Mouse (Mus musculus) liver, embryonic 15.5 days (tissue): ENCODE measurements around the gene Maml3. TPM values are rescaled to one million over a fixed set of nuclear protein-coding genes. Genes with fewer than 3 reads are reported as not detected.

Source experiments
- ATAC-seq: fragments of 200-750 bp; cut with Nextera tagmentation; 2 replicates; pipeline ENCODE4 v1.8.0; 2017; ENCODE audit warnings: moderate number of reproducible peaks, mild to moderate bottlenecking, moderate library complexity; ENCODE audit not compliant: insufficient read depth
- H3K27ac ChIP-seq: fragments of 300-500 bp; sonication (generic); replicated peaks from 2 replicates; pipeline ENCODE4 v1.5.1; 2015; ENCODE audit warnings: mild to moderate bottlenecking, inconsistent platforms
- H3K27me3 ChIP-seq: fragments of 300-500 bp; sonication (generic); 2 replicates; pipeline ENCODE4 v1.6.1; 2015; ENCODE audit warnings: mild to moderate bottlenecking, inconsistent platforms
- H3K36me3 ChIP-seq: fragments of 300-500 bp; sonication (generic); replicated peaks from 2 replicates; pipeline ENCODE4 v1.6.1; 2015; ENCODE audit warnings: moderate library complexity, mild to moderate bottlenecking, inconsistent platforms
- H3K4me1 ChIP-seq: fragments of 300-500 bp; sonication (generic); replicated peaks from 2 replicates; pipeline ENCODE4 v1.6.1; 2015; ENCODE audit warnings: inconsistent platforms
- H3K4me2 ChIP-seq: fragments of 300-500 bp; sonication (generic); 2 replicates; pipeline ENCODE4 v1.6.1; 2015; ENCODE audit warnings: moderate library complexity, mild to moderate bottlenecking, inconsistent platforms
- H3K4me3 ChIP-seq: fragments of 300-500 bp; sonication (generic); replicated peaks from 2 replicates; pipeline ENCODE4 v1.5.1; 2015; ENCODE audit warnings: mild to moderate bottlenecking, inconsistent platforms
- H3K9ac ChIP-seq: fragments of 300-500 bp; sonication (generic); 2 replicates; pipeline ENCODE4 v1.6.1; 2015; ENCODE audit warnings: moderate library complexity, mild to moderate bottlenecking, inconsistent platforms
- H3K9me3 ChIP-seq: fragments of 300-500 bp; sonication (generic); replicated peaks from 2 replicates; pipeline ENCODE4 v1.6.1; 2016; ENCODE audit warnings: inconsistent platforms
- WGBS: fragments of 180-500 bp; shearing (Covaris S2); methylation state at CpG from one replicate; pipeline ENCODE4 v1.1.7; 2015; ENCODE audit warnings: mixed read lengths; ENCODE audit not compliant: insufficient replicate concordance; 5-methylcytosine and 5-hydroxymethylcytosine counted together
- polyA plus RNA-seq: library from polyadenylated mRNA; unstranded; fragments of >200 nt; fragmentation: Nextera tagmentation; extraction: Ambion mirVana; gene quantifications from 2 replicates; pipeline ENCODE4 v1.2.1, GENCODE M21; 2015

Gene Maml3
- polyA plus RNA-seq, 1 experiment from 2014 or later, result 0.73 TPM

DNA sequence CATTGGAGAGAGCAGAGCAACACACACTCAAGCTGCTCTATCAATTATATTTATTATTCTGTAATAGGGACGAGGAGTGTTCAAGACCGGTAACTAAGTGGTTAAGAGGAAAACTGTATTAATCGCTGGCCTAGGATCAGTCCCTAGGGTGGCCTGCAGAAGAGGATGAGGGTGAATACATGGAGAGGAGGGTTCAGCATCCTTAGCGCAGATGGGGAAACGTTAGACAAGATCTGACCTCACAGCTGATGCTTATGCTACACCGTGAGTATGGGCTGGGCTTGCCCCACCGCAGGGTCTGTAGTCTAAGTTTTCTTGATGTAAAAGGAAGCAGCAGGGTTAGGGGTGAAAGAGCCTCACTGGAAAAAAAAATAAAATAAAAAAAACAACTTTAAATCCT, 285.8 kb downstream of the Maml3 start:
- no peaks in the 10 kb centered on the region for H3K36me3 ChIP-seq
- H3K4me1 ChIP-seq, result peaks cover 5% of the 10 kb centered on the region
- 78% methylated on average over 7 of the region's 7 CpGs for WGBS
- no peak overlapping the region for H3K27ac ChIP-seq
- H3K4me3 ChIP-seq, result no peak overlapping the region
- ATAC-seq, result no peak
- no peaks in the 10 kb centered on the region for H3K9me3 ChIP-seq
- H3K4me2 ChIP-seq, result no peak overlapping the region
- no peaks in the 10 kb centered on the region for H3K27me3 ChIP-seq
- H3K9ac ChIP-seq, result no peak overlapping the region

DNA sequence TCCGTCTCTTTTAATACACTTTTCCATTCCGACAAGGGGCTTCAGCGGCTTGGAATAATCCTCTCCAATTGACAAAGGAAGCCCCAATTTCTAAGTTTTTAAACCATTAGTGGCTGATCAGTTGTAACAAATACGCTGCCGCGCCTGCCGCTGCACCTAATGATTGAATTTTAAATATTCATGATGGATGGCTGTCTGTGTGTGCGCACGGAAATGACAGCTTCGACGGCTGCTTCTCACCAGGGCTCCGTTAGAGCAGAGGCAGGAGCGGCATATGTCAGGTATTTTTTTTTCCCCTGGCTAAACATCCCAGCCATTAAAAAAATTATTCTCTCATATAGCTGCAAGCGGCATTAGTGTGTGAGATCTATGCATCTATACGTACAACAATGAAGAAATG, 287.0 kb downstream of the Maml3 start:
- WGBS, result 85% methylated on average over 15 of the region's 15 CpGs
- no peak overlapping the region for H3K27ac ChIP-seq
- H3K36me3 ChIP-seq, result no peaks in the 10 kb centered on the region
- peaks cover 17% of the 10 kb centered on the region for H3K4me1 ChIP-seq
- no peak overlapping the region for H3K4me2 ChIP-seq
- no peaks in the 10 kb centered on the region for H3K27me3 ChIP-seq
- no peak overlapping the region for H3K9ac ChIP-seq
- no peak for ATAC-seq
- H3K4me3 ChIP-seq, result no peak overlapping the region
- H3K9me3 ChIP-seq, result no peaks in the 10 kb centered on the region

DNA sequence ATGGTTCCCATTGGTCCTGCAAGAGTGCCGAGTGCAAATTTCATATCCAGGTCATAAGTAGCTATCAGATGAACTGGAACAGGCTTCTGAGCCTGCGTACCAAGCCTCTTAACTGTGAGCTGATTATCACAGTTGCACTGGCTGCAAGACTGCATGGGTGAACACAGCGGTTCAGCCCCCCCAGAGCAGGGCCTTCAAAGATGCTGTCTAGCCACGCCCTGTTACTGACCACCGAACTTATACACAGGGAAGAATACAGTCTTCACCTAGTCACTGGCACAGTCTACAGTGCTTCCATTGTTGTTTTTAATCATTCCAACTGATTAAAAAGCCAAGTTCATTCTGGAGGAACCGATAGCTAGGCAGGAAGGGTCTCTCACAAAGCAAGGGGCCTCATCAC, 287.5 kb downstream of the Maml3 start:
- H3K27me3 ChIP-seq, result no peaks in the 10 kb centered on the region
- H3K4me2 ChIP-seq, result no peak overlapping the region
- no peak overlapping the region for H3K4me3 ChIP-seq
- H3K27ac ChIP-seq, result no peak overlapping the region
- H3K9me3 ChIP-seq, result no peaks in the 10 kb centered on the region
- ATAC-seq, result no peak
- 72% methylated on average over 6 of the region's 6 CpGs for WGBS
- H3K9ac ChIP-seq, result no peak overlapping the region
- H3K4me1 ChIP-seq, result peaks cover 19% of the 10 kb centered on the region
- H3K36me3 ChIP-seq, result no peaks in the 10 kb centered on the region

DNA sequence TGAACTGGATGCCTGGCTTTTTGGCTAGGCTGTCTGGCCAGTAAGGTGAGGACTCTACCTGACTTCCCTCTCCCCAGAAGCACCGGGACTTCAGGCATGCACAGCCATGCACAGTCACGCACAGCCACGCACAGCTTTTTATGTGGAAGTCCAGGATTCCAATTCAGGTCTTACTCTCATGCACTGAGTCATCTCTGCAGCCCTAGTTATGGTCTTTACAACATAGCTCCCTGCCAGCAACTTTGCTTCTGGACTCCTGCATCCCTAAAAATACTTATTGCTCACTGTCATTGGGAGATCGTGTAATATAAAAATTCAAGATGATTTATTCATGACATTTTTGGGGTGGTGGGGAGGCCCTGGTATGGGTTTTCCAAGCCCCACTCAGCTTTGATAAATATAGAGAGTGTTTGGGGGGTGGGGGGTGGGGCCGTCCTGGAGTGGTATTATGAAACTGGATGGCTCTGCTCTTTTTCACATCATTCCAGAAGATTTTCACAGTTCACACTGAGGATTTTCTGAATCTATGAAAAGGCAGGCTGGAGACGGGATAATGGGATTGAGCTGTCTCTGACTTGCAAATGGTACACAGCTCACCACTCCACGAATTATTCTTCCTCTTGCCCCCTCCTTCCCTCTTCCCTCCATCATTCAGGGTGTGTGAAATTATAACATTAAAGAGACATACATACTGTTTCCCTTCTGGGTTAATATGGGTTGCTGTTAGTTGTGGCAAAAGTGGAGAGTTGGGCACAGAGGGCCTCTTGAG, 288.2 kb downstream of the Maml3 start:
- 71% methylated on average over 7 of the region's 7 CpGs for WGBS

DNA sequence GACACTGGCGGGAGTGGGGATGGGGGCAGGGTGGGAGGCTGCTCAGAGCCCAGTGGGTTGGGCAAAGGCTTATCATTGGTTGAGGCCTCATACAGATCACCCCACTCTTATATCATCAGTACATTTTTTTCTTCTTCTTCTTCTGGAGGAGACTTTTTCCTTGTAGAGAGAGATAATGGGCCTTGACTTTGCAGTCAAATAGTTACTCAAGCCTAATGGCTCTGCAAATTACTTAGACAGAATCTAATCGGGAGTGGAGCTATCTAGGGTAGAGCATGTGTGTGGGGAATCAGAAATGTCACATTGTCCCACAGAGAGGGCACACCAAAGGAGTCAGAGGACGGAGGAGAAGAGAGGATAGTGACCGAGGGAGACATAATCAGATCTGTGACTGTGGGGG, 290.8 kb downstream of the Maml3 start:
- Histone ChIP-seq H3K27me3 (no peaks in the 10 kb centered on the region), H3K27ac (peak overlapping the region; percentile 31; the same call in 1 of the 2 replicates), H3K4me2 (no peak overlapping the region), H3K4me1 (peaks cover 24% of the 10 kb centered on the region), H3K4me3 (no peak overlapping the region), H3K9ac (no peak overlapping the region), H3K36me3 (no peaks in the 10 kb centered on the region), H3K9me3 (no peaks in the 10 kb centered on the region)
- 26% methylated on average over 4 of the region's 4 CpGs for WGBS
- peak; percentile 77 for ATAC-seq

More for the DNA sequence above, 288.2 kb downstream of the Maml3 start:
- H3K4me1 ChIP-seq, result peaks cover 19% of the 10 kb centered on the region
- no peak overlapping the region for H3K9ac ChIP-seq
- no peaks in the 10 kb centered on the region for H3K27me3 ChIP-seq
- no peak overlapping the region for H3K4me3 ChIP-seq
- H3K4me2 ChIP-seq, result no peak overlapping the region
- no peaks in the 10 kb centered on the region for H3K36me3 ChIP-seq
- no peaks in the 10 kb centered on the region for H3K9me3 ChIP-seq
- H3K27ac ChIP-seq, result no peak overlapping the region
- ATAC-seq, result no peak

DNA sequence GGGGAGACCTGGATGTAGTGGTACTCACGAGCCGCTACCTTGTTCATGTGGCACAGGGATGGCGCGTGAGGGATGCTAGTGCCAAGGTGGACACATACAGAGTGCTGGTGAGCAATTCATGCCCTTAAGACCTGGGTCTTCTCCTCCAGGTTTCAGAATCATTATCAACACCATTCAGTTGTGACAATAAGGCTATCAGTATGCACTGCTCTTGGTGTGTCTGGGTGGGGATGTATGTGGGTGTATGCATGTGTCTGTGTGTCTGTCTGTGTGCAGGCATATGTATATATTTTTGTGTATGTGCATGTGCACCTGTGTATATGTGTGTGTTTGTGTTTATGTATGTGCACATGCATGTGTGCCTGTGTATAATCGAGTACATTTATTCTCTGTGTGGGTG, 291.7 kb downstream of the Maml3 start:
- Histone ChIP-seq H3K4me1 (peaks cover 24% of the 10 kb centered on the region), H3K27me3 (no peaks in the 10 kb centered on the region), H3K36me3 (no peaks in the 10 kb centered on the region), H3K4me3 (no peak overlapping the region), H3K9me3 (no peaks in the 10 kb centered on the region), H3K4me2 (no peak overlapping the region), H3K27ac (no peak overlapping the region), H3K9ac (no peak overlapping the region)
- ATAC-seq, result 0 out of 2 replicates have a peak, but pooled peaks have one; percentile 19
- WGBS, result 81% methylated on average over 5 of the region's 5 CpGs

DNA sequence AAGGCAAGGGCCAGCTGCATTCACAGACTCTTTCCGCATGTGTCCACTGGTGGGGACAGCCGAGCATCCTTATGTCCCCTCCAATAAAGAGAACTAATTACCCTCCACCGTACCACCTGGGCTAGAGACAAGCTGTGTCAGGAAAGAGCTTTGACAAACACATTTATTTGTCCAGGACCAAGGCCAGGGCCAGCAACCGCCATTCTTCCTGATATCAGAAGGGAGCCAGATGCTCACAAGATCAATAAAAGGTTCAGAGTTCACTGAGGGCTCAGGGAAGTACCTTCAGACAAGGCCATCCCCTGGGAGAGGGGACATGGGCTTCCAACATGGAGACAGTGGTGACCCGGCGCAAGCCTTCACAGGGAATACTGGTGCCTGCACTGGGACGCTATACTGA, 294.1 kb downstream of the Maml3 start:
- Histone ChIP-seq H3K36me3 (no peaks in the 10 kb centered on the region), H3K4me3 (no peak overlapping the region), H3K27ac (no peak overlapping the region), H3K9ac (no peak overlapping the region), H3K27me3 (no peaks in the 10 kb centered on the region), H3K4me2 (no peak overlapping the region), H3K4me1 (peaks cover 24% of the 10 kb centered on the region), H3K9me3 (no peaks in the 10 kb centered on the region)
- WGBS, result 69% methylated on average over 7 of the region's 7 CpGs
- no peak for ATAC-seq

DNA sequence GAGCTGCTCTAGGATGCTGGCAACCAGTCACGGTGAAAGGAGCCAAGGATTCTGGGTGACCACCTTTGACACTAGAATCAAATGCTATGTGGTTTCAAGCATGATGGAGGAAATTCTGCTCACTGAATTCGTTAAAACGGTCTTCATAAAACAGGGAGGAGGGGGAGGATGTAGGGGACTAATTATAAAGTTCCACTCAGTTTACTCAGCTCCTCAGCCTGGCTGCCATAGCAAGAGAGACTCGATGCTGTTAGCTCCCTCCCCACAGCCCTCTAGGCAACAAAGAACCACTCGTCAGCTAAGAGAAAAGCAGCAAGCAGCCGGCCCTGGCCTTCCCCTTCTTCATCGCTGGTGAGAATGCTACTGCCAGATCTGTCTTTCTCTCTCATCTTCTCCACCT, 295.1 kb downstream of the Maml3 start:
- ATAC-seq, result no peak
- H3K4me1 ChIP-seq, result peaks cover 24% of the 10 kb centered on the region
- 63% methylated on average over 7 of the region's 7 CpGs for WGBS

DNA sequence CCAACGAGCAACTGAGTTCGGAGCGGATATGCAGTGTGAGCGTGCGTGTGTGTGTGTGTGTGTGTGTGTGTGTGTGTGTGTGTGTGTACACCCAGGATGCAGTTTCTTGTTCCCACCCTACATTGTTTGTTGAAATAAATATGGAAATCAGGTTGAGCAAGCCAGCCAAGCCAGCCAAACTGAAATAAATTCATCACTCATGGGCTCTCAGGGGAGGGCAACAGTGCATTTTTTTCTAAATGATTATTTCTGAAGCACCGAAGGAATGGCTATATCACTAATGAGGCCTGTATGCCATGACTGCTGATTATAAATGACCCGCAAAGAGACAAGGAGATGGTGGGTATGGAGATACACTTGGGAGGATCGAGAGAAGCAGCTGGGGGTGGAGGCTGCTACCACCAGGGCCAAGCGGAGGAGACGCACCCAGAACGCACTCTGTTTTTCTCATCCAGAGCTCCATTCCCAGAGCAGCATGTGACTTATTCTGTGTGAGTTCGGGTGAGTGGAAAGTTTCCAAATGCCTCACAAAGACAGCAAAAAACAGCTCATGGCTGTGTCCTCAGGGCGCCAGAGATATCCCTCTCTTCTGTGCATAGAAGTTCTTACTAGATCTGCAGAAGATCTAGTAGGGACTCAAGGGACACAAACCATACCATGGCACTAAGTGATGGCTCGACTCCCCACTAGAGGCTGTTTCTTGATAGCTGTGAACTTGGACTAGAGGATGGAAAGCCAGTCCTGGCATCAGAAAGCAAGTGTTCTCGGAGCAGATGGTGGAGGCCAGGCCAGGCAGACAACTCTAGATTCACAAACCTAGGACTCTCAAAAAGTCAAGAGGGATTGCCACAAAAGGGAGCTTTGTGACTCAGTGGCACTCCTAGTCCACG, 296.6 kb downstream of the Maml3 start:
- H3K4me1 ChIP-seq, result peaks cover 10% of the 10 kb centered on the region; the same call in 1 of the 2 replicates
- no peak overlapping the region for H3K4me2 ChIP-seq
- no peaks in the 10 kb centered on the region for H3K36me3 ChIP-seq
- no peaks in the 10 kb centered on the region for H3K27me3 ChIP-seq
- 76% methylated on average over 16 of the region's 16 CpGs for WGBS
- H3K9ac ChIP-seq, result no peak overlapping the region
- H3K4me3 ChIP-seq, result no peak overlapping the region
- H3K9me3 ChIP-seq, result no peaks in the 10 kb centered on the region
- H3K27ac ChIP-seq, result no peak overlapping the region
- ATAC-seq, result no peak

More for the DNA sequence above, 295.1 kb downstream of the Maml3 start:
- Histone ChIP-seq H3K4me3 (no peak overlapping the region), H3K27ac (no peak overlapping the region), H3K4me2 (no peak overlapping the region), H3K27me3 (no peaks in the 10 kb centered on the region), H3K9me3 (no peaks in the 10 kb centered on the region), H3K9ac (no peak overlapping the region), H3K36me3 (no peaks in the 10 kb centered on the region)

DNA sequence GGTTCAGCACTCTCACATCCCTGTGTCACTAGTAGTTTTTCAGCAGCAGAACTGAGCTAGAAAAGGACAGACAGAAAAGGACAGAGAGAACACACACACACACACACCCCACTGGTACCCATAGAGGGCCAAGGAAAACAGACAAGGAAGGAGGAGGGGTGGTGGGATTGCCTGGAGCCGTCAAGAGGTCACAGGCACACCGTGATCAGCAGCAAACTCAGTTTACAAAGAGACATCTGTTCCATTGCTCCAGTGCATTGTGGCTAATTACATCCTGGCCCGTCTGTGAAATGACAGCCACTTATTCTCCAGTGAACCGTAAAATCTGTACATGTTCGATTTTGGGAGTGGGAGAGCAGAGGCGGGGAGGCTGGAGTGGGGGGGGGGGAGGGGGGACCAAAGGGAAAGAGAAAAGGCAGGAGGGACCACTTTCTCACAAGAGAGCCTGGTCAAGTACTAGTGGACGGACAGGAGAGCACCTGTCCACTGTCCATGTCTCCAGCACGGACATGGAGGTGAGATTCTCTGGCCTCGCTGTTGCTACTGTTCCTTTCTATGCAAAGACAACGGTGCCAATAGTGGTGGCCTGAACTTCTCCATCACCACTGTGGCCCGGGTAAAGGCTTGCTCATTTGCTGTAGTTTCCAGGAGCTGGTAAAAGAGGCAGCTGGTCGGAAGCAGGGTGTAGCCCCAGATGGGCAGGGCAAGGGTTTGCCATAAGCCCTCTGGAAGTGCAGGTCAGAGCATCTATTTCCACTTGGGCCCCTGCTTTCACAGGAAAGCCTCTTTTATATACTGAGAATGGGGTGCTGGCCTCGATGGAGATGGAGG, 299.2 kb downstream of the Maml3 start:
- ATAC-seq, result no peak
- Histone ChIP-seq H3K4me3 (no peak overlapping the region), H3K4me2 (no peak overlapping the region), H3K27me3 (no peaks in the 10 kb centered on the region), H3K4me1 (0 out of 2 replicates have a peak, but pooled peaks cover 2% of the 10 kb centered on the region), H3K9me3 (no peaks in the 10 kb centered on the region), H3K9ac (no peak overlapping the region), H3K27ac (no peak overlapping the region), H3K36me3 (no peaks in the 10 kb centered on the region)
- whole genome bisulfite sequencing, result 62% methylated on average over 13 of the region's 13 CpGs

DNA sequence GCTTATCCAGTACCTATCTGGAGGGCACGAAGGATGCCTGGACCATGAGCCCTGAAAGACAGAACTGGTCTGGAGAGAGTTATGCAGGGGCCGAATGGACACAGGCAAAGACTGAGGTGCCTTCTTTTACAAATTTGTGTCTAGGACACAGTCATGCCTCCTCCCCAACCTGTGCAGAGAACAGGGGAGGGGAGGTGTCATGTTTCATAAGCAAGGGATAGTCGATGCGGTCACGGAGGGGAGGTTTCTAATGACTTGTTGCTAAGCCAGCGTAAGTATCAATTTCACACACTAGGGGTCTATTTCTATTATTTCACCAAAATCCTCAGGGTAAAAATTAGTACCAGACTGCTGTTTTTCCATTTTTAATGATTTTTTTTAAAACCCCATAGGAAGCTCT, 301.0 kb downstream of the Maml3 start:
- Histone ChIP-seq H3K4me2 (no peak overlapping the region), H3K4me3 (no peak overlapping the region), H3K27me3 (no peaks in the 10 kb centered on the region), H3K27ac (no peak overlapping the region), H3K9ac (no peak overlapping the region), H3K4me1 (no peaks in the 10 kb centered on the region), H3K36me3 (no peaks in the 10 kb centered on the region), H3K9me3 (no peaks in the 10 kb centered on the region)
- ATAC-seq, result no peak
- WGBS, result 72% methylated on average over 6 of the region's 6 CpGs
